ENCODE assay signal across 11 mouse cellular contexts in genomic region chr13:54323307-54324165, GRCm38 (mm10). TPM values are rescaled to one million over a fixed set of nuclear protein-coding genes. Genes with fewer than 3 reads are reported as not detected.
DNase-seq lines count a peak whose midpoint lies in the region; ATAC-seq and TF ChIP-seq lines count a peak whose summit lies in the region.
"Had no signal": no experiment of that assay in that cellular context is flagged by ENCODE, and none has a peak within 500 bp of the region (broad histone marks: within the 10 kb centered on the region; RNA-seq: fewer than 3 reads in every experiment).

No protein-coding gene starts in this region.

- peak; percentile 92 to 98 for TF ChIP-seq EP300 in MEL (IDR thresholded peaks at IDR 0.05; ENCODE audit: low read depth in 1 of 2, low read length in 2 of 2)

- peaks cover 0 to 42% of the 10 kb centered on the region in 2 experiments; a peak in 2 of 4 replicates for H3K36me3 ChIP-seq in MEL (ENCODE audit: control insufficient read depth in 1 of 2, insufficient read depth in 2 of 2, low read length in 2 of 2)
- H3K36me3 ChIP-seq in forebrain, embryonic 12.5 days (replicated peaks), result no peaks in the 10 kb centered on the region

- H3K4me3 ChIP-seq in layer of hippocampus, adult 2 months, result no peak overlapping the region
- H3K4me3 ChIP-seq in MEL (ENCODE audit: control insufficient read depth in 1 of 2, insufficient read depth in 1 of 2, low read depth in 2 of 2, low read length in 2 of 2), result peak overlapping the region; percentile 73 to 94
- no peak overlapping the region for H3K4me3 ChIP-seq in forebrain, embryonic 12.5 days (replicated peaks)
- H3K4me3 ChIP-seq: erythroblast, embryonic 14.5 days had no signal

- H3K79me2 ChIP-seq in MEL (ENCODE audit: control insufficient read depth, insufficient read depth, low read length, poor library complexity), result no peaks in the 10 kb centered on the region

- H3K9me3 ChIP-seq in MEL (replicated peaks; ENCODE audit: insufficient read depth, low read length), result no peaks in the 10 kb centered on the region
- no peaks in the 10 kb centered on the region for H3K9me3 ChIP-seq in forebrain, embryonic 12.5 days

- H3K4me1 ChIP-seq in MEL (ENCODE audit: control insufficient read depth in 1 of 2, insufficient read depth in 2 of 2, low read length in 2 of 2), result peaks cover 20 to 59% of the 10 kb centered on the region in 2 experiments
- H3K4me1 ChIP-seq in forebrain, embryonic 12.5 days, result peaks cover 60% of the 10 kb centered on the region

- TF ChIP-seq POLR2A in MEL (IDR thresholded peaks at IDR 0.05; ENCODE audit: control insufficient read depth in 1 of 2, insufficient read depth in 1 of 2, low read depth in 1 of 2, low read length in 2 of 2, poor library complexity in 1 of 2), result peak; percentile 13 to 66; a peak in 2 of 4 replicates

- H3K4me2 ChIP-seq in forebrain, embryonic 12.5 days, result no peak overlapping the region

- 66% methylated on average over 13 of the region's 13 CpGs for WGBS in forebrain, embryonic 12.5 days

- H3K27ac ChIP-seq in layer of hippocampus, adult 2 months, result peak overlapping the region; percentile 83
- peak overlapping the region; percentile 90 for H3K27ac ChIP-seq in MEL (ENCODE audit: control insufficient read depth, low read depth, low read length)
- H3K27ac ChIP-seq in forebrain, embryonic 12.5 days, result peak overlapping the region; percentile 83

- H3K9ac ChIP-seq in MEL (ENCODE audit: control insufficient read depth, low read depth, low read length, poor library complexity, severe bottlenecking), result peak overlapping the region; percentile 72
- H3K9ac ChIP-seq in forebrain, embryonic 12.5 days, result no peak overlapping the region

- TF ChIP-seq RAD21 in MEL (IDR thresholded peaks at IDR 0.05; ENCODE audit: low read depth, low read length), result no peak

- H3K27me3 ChIP-seq in MEL (ENCODE audit: control insufficient read depth in 1 of 2, insufficient read depth in 2 of 2, low read length in 2 of 2), result no peaks in the 10 kb centered on the region
- H3K27me3 ChIP-seq in forebrain, embryonic 12.5 days, result no peaks in the 10 kb centered on the region

- no peak for DNase-seq in layer of hippocampus, adult 2 months (ENCODE audit: low spot score in 2 of 2)
- no peak for DNase-seq in layer of hippocampus, postnatal 14 days (ENCODE audit: low spot score in 2 of 2)
- peak; percentile 93 for DNase-seq in MEL (ENCODE audit: low read depth, low spot score)
- no peak for DNase-seq in thymus, postnatal 0 days (ENCODE audit: low spot score)
- no peak for DNase-seq in frontal cortex, postnatal 10 days (ENCODE audit: low spot score in 2 of 2)
- no peak for DNase-seq in B cell, adult 2 months
- DNase-seq: adrenal gland, adult 8-10 months had no signal

- no peak for ATAC-seq in forebrain, embryonic 12.5 days (ENCODE audit: low FRiP score)
- ATAC-seq in megakaryocyte progenitor cell, adult 5-6 weeks (replicated peaks; ENCODE audit: poor library complexity), result peak; percentile 34

- TF ChIP-seq CTCF in layer of hippocampus, adult 2 months (conservative IDR thresholded peaks at IDR 0.05), result no peak; the same call in 1 of the 2 replicates
- no peak; a peak in 1 of 6 replicates for TF ChIP-seq CTCF in MEL (IDR thresholded peaks at IDR 0.05 in 2 of 3, conservative IDR thresholded peaks at IDR 0.05 in 1 of 3; ENCODE audit: control insufficient read depth in 1 of 3, insufficient read depth in 1 of 3, low read depth in 2 of 3, low read length in 3 of 3, poor library complexity in 1 of 3, severe bottlenecking in 1 of 3)

TF ChIP-seq in MEL, 35 proteins besides CTCF, POLR2A, EP300 and RAD21:
- TF ChIP-seq POLR2AphosphoS2 (IDR thresholded peaks at IDR 0.05; ENCODE audit: low read length) (peak; percentile 55; the same call in 1 of the 2 replicates), SIN3A (IDR thresholded peaks at IDR 0.05; ENCODE audit: low read length) (peak; percentile 84), MAX (IDR thresholded peaks at IDR 0.05; ENCODE audit: low read length) (0 out of 2 replicates have a peak, but pooled peaks have one; percentile 6), USF1 (IDR thresholded peaks at IDR 0.05; ENCODE audit: low read depth, low read length) (peak; percentile 31; the same call in 1 of the 2 replicates), MYB (IDR thresholded peaks at IDR 0.05; ENCODE audit: low read depth, low read length) (peak; percentile 94), CHD1 (IDR thresholded peaks at IDR 0.05; ENCODE audit: low read depth, low read length) (no peak), NELFE (IDR thresholded peaks at IDR 0.05; ENCODE audit: low read depth, low read length) (peak; percentile 71), MYC (IDR thresholded peaks at IDR 0.05; ENCODE audit: low read depth, low read length) (peak; percentile 23; the same call in 1 of the 2 replicates), MEF2A (IDR thresholded peaks at IDR 0.05; ENCODE audit: extremely low read depth, insufficient replicate concordance, low read depth, low read length, poor library complexity, severe bottlenecking) (peak; percentile 89; the same call in 1 of the 2 replicates), KAT2A (conservative IDR thresholded peaks at IDR 0.05; ENCODE audit: low read depth, low read length) (no peak), ZNF384 (IDR thresholded peaks at IDR 0.05; ENCODE audit: low read depth, low read length) (no peak), ELF1 (IDR thresholded peaks at IDR 0.05; ENCODE audit: low read depth, low read length) (no peak), MAZ (IDR thresholded peaks at IDR 0.05; ENCODE audit: low read depth, low read length) (no peak), UBTF (IDR thresholded peaks at IDR 0.05; ENCODE audit: borderline replicate concordance, insufficient read depth, low read depth, low read length) (no peak), TBP (IDR thresholded peaks at IDR 0.05; ENCODE audit: low read depth, low read length) (no peak), POLR2AphosphoS5 (IDR thresholded peaks at IDR 0.05; ENCODE audit: borderline replicate concordance, low read depth, low read length) (no peak), ZKSCAN1 (IDR thresholded peaks at IDR 0.05; ENCODE audit: low read depth, low read length) (no peak), JUND (IDR thresholded peaks at IDR 0.05; ENCODE audit: low read depth, low read length) (peak; percentile 92), ETS1 (IDR thresholded peaks at IDR 0.05; ENCODE audit: low read depth, low read length) (peak; percentile 91), NRF1 (IDR thresholded peaks at IDR 0.05; ENCODE audit: insufficient read depth, low read depth, low read length, poor library complexity, severe bottlenecking) (no peak), BHLHE40 (IDR thresholded peaks at IDR 0.05; ENCODE audit: borderline replicate concordance, low read depth, low read length) (no peak), TCF12 (IDR thresholded peaks at IDR 0.05; ENCODE audit: low read depth, low read length) (peak; percentile 74), USF2 (IDR thresholded peaks at IDR 0.05; ENCODE audit: borderline replicate concordance in 1 of 2, insufficient read depth in 1 of 2, low read depth in 1 of 2, low read length in 2 of 2) (no peak), GABPA (IDR thresholded peaks at IDR 0.05; ENCODE audit: low read depth, low read length) (no peak), ZMIZ1 (IDR thresholded peaks at IDR 0.05; ENCODE audit: low read depth, low read length) (no peak), SMC3 (IDR thresholded peaks at IDR 0.05; ENCODE audit: low read depth, low read length) (no peak), CHD2 (IDR thresholded peaks at IDR 0.05; ENCODE audit: low read length) (no peak), E2F4 (IDR thresholded peaks at IDR 0.05; ENCODE audit: borderline replicate concordance, low read depth, low read length) (no peak), MXI1 (IDR thresholded peaks at IDR 0.05; ENCODE audit: low read depth, low read length) (no peak), MAFK (IDR thresholded peaks at IDR 0.05; ENCODE audit: borderline replicate concordance, low read depth, low read length) (no peak), HCFC1 (IDR thresholded peaks at IDR 0.05; ENCODE audit: low read depth, low read length) (no peak), ZC3H11A (IDR thresholded peaks at IDR 0.05; ENCODE audit: low read depth, low read length) (no peak), GATA1 (IDR thresholded peaks at IDR 0.05; ENCODE audit: low read depth, low read length) (peak; percentile 83), TAL1 (IDR thresholded peaks at IDR 0.05; ENCODE audit: low read length) (peak; percentile 64), RCOR1 (IDR thresholded peaks at IDR 0.05; ENCODE audit: low read depth, low read length) (peak; percentile 69; the same call in 1 of the 2 replicates)
TF ChIP-seq in MEL: peak in this region for 14.

RNA-seq across cellular contexts. Expression of gene Cplx2, which starts 47.6 kb away (rescaled TPM):
- total RNA-seq in layer of hippocampus, adult 2 months (2021), result 1,000 to 10,000 TPM; 1,009 to 1,066 TPM
- total RNA-seq in layer of hippocampus, postnatal 14 days (2021), result 100 to 1,000 TPM; 818 to 860 TPM
- 1.8 and 2.1 TPM in 2 replicates for total RNA-seq in MEL (2012; rRNA removed)
- 1 to 10 TPM in 1 of 2 experiments, not detected in 1; 4.7 TPM for polyA plus RNA-seq in MEL (2012; ENCODE audit: insufficient read depth in 1 of 2, insufficient read length in 2 of 2, low read depth in 1 of 2, low replicate concordance in 2 of 2, missing spikeins in 1 of 2)
- polyA plus RNA-seq in forebrain, embryonic 12.5 days (2016; fragmentation: Nextera tagmentation; extraction: Ambion mirVana), result 14.9 and 15.5 TPM in 2 replicates
- 0.10 and 0.54 TPM in 2 replicates for total RNA-seq in megakaryocyte progenitor cell, adult 5-6 weeks (2015)
- 0.14 TPM in 1 of 2 replicates, not detected in the other for total RNA-seq in megakaryocyte progenitor cell, adult 5-6 weeks (2017)
- 0.49 and 0.50 TPM in 2 replicates for polyA plus RNA-seq in thymus, postnatal 0 days (2015; fragmentation: Nextera tagmentation; extraction: Ambion mirVana)
- total RNA-seq: granulocyte monocyte progenitor cell, adult 5-6 weeks had no signal

Comparison
In these comparisons a context has a peak if more than half of its experiments do, and no peak if none do; other contexts are left out.
1. H3K4me3 ChIP-seq: peak in MEL (2 of 2); none in layer of hippocampus, adult 2 months (single experiment) and forebrain, embryonic 12.5 days (single experiment).
2. RNA of gene Cplx2, which starts 47.6 kb away (total RNA-seq): 1,009 to 1,066 TPM in layer of hippocampus, adult 2 months and 818 to 860 TPM in layer of hippocampus, postnatal 14 days; 1.8 to 2.1 TPM in MEL and 0.10 to 0.54 TPM in megakaryocyte progenitor cell, adult 5-6 weeks; every median in the first group is over 100 times any median in the second.
3. Peak in every context shown above with its lines, with median percentiles within 50 percentile points of each other: H3K27ac ChIP-seq.